Mouse (Mus musculus): ENCODE data around the gene Cenpx.

Cenpx gene

GRCm38 (mm10) chr11:120723509-120723908, 10.0 kb upstream of the Cenpx start:
- no peak for DNase-seq (ENCODE audit: low read depth)

GRCm38 (mm10) chr11:120722761-120723382, 9.3 kb upstream of the Cenpx start:
- no peak for DNase-seq (ENCODE audit: low read depth)

DNA sequence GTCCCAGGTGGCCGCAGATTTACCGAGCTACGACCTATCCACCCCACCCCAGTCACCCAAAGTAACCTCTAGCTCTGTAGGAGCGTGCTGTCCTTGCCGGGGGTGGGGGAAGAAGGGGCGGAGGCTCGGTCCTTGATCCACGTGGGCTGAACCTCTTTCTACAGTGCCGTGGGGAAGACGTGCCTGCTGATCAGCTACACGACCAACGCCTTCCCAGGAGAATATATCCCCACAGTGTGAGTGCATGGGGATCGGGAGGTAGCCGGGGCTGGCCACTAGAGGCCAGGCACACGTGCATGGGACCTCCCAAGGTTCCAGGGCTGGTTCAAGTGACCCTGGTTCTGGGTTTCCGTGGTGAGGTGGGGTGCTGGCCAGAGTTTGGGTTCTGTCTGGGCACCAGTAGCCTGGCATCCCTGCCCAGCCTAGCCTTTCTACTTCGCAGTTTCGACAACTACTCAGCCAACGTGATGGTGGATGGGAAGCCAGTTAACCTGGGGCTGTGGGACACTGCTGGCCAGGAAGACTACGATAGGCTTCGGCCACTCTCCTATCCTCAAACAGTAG, 8.6 kb upstream of the Cenpx start:
- DNase-seq (ENCODE audit: low read depth) = no peak

GRCm38 (mm10) chr11:120721124-120722066, 7.9 kb upstream of the Cenpx start, which contains the start of gene Rac3:
Gene Rac3 (plus strand): TSS chr11:120721470.
- DNase-seq (ENCODE audit: low read depth) = peak; percentile 48

- peak; percentile 96 for DNase-seq (ENCODE audit: low read depth)
These were observed 6.9 kb upstream of the Cenpx start for GRCm38 (mm10) chr11:120720450-120720849.

DNA sequence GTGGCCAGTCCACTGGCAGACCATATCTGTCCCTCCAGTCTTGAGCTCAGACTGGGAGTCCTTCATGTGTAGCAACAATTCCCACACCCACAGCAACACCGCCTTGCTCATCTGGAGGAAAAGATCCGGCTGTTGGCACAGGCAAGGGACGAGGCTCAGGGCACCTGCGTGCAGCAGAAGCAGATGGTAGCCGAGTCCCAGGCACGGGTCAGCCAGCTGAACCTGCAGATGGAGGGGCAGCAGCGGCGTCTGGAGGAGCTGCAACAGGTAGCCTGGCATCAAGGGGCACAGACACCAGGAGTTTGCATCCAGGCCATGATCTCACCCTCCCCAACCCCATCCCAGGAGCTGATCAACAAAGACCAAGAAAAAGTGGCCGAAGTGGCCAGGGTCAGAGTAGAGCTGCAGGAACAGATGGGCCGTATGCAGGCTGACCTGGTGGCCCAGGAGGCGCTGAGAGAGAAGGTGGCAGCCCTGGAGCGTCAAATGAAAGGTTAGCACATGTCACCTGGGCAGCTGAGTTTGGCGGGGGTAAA, 6.4 kb upstream of the Cenpx start:
- DNase-seq (ENCODE audit: low read depth) = no peak

DNA sequence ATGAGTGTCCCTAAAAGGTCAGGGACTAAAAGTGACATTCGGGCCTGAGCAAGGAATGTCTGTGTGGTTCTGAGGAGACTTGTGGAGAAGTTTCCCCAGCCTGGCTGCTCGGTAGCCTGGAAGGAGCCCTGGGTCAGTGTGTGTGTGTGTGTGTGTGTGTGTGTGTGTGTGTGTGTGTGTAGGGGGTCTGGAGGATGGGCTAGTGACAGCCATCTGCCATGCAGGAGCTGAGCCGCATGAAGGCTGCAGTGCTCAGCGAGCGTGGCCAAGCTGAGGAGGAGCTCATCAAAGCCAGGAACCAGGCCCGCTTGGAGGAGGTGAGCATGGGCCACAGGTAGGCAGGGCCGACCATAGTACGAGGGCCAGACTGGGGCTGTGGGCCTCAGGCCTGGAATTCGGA, 5.7 kb upstream of the Cenpx start:
- no peak for DNase-seq (ENCODE audit: low read depth)

GRCm38 (mm10) chr11:120715131-120715530, 1.6 kb upstream of the Cenpx start:
- DNase-seq (ENCODE audit: low read depth) = no peak

GRCm38 (mm10) chr11:120714546-120714945, 1.0 kb upstream of the Cenpx start:
- no peak for DNase-seq (ENCODE audit: low read depth)

DNA sequence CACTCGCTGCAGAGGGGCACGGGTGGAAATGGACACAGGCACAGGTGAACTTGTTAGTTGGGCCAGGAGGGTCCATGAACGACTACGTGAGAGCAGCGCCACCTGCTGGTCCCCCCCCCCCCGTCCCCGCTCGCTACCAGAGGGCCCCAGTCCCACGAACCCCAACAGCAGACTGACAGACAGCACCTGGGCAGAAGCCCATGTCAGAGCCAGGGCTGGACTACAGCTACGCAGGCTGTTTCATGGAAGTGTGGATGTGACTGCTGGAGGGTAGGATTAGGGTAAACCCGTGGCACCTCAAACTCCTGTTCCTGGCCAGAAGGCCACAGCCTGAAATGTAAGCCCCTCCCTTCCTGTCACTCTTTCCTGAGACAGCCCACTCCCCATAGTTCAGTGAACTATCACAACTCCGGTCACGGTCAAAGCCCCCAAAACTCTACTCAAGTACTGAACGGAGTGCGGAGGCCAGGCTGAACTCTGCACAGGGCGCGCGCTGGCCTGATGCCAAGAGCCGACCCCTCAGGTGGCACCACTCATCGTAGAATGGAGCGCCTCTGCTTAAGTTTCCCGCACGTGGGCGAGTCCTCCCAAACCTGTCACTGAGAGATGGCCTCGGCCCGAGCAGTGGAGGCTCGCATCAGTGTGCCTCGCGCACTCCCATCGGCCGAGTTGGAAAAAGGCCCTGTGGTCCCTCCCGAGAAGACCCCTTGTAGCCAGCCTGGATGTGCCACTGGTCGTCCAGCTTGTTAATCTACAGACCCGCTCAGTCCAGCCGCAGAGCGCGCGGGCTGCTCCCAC, 568 bp downstream of the Cenpx start:
- peak; percentile 87 for DNase-seq (ENCODE audit: low read depth)

GRCm38 (mm10) chr11:120711980-120712604, 1.4 kb downstream of the Cenpx start:
- no peak for DNase-seq (ENCODE audit: low read depth)

DNA sequence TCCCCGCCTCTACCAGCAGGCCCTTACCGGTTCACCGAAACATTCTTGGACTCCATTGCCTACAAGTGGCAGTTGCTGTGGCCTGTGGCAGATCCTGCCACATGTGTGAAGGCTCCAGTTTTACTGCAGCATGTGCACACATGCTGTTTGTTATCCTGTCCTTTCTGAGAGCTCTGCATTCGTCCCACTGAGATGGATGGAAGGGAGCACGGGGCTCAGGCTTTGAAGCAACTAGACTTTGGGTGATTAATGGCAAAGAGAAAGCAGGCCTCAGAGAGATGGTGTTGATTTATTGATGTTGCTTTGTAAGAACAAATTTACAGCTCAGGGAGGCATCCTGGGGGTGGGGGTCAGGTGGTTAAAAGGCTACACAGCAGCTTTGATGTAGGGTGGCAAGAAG, 2.9 kb downstream of the Cenpx start:
- no peak for DNase-seq (ENCODE audit: low read depth)

DNA sequence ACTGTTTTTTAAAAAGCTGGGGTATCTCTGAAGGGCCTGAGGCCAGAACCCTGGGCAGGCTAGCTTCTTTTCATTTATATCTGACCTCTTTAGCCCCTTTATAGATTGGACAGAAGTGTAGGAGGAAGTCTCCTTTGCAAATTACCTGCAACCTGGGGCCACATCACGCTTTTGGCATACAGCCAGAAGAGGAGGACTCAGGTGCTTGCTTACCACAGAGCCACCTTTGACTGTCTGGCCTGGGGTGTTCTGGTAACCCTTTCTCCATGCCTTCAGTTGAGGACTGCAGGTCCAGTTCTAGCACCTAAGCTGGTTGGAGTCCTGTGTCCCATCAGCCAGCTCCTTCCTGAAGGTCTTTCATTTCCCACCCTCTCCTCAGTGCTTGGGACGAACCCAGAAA, 4.0 kb downstream of the Cenpx start:
- no peak for DNase-seq (ENCODE audit: low read depth)

- no peak for DNase-seq (ENCODE audit: low read depth)
These were observed 5.6 kb downstream of the Cenpx start for GRCm38 (mm10) chr11:120707969-120708368.

GRCm38 (mm10) chr11:120707225-120707624, 6.3 kb downstream of the Cenpx start:
- DNase-seq (ENCODE audit: low read depth) = no peak

GRCm38 (mm10) chr11:120706120-120706519, 7.4 kb downstream of the Cenpx start:
- DNase-seq (ENCODE audit: low read depth) = no peak

DNA sequence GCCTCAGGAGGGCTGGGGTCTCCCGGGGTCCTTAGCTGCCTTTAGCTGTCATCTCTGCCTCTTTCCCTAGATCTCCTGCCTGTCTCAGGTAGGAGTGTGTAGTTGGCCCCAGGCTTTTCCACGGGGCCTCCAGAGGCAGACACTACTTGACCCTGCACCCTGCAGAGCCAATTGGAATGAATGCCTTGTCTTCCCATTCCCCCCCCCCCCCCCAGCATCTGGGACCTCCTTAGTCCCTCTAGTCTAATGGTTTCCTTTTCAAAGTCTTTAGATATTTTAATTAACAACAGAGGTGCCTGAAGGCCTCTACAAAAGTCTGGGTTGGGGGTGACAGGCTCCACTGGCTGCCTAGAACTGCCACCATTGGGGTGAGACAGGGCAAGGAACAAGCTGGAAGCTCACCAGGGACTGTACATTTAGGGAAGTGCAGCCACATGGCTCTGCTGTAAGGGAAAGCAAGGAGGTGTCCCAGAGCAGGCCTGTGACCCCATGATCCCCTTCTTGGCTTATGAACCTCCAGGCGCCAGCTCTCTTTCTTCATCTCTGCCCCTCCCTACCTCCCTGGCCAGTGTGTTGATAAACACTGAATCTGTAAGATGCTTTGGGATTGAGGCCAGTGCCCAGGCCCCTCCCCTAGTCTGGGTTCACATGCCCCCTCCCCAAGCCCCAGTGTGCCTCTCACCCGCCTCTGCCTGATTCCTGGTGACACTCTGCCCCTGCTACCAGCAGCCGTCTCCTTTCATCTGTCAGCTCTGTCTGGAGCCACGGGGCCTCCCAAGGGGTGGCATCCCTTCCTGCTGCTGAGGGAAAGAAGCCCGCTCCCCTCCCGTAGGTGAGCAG, 8.8 kb downstream of the Cenpx start:
- no peak for DNase-seq (ENCODE audit: low read depth)

DNA sequence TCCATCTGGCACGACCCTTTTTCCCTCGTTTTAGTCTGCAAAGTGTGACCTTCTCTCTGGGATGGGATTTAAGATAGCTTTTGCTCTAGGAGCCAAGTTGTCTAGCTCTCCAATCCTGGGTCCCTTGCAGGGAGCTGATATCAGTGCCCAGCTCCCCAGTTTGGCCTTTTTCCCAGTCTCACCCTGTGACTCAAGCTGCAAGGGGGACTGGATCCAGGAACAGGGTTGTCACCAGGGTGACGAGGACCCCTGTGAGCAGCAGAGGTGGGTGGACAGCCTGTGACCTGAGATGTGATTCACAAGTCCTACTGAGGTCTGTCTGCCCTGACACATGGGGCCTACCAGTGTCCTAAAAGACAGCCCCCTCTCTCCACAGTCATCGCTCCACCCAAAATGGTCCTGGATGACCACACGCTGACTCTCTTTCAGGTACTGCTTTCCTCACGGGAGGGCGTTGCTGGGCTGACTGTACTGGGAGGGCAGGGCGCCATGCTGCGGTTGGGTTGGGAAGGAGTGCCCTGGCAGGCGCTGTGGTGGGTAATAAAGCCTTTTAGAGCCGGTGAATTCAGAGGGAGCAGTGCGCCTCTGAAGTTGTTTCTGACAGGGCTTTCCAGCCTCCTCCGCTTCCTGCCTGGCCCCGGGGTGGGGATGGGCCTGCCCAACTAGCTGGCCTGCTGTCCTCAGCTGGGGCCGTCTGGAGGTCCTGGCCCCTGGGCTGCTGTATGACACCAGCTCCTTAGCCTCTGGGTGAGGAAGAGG, 9.7 kb downstream of the Cenpx start:
- DNase-seq (ENCODE audit: low read depth) = no peak

DNA sequence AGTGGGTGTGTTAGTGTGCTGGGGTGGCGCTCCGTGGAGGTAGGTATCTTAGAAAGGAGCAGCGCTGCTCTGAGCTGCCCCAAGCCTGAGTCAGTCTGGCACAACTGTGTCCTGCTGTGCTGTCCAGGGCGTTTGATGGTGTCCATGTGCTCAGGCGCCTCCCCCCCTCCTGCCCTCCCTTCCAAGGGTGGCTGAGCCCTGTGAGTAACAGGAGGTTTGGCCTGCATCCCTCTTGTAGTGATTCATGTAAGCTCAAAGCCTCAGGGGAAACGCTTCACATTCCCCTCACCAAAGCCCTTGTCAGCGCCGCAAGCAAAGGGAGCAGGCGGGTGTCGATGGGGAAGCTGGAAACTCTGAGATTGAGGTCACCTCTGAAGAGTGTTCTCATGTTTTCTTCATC, 15.8 kb downstream of the Cenpx start:
- no peak for DNase-seq (ENCODE audit: low read depth)

DNA sequence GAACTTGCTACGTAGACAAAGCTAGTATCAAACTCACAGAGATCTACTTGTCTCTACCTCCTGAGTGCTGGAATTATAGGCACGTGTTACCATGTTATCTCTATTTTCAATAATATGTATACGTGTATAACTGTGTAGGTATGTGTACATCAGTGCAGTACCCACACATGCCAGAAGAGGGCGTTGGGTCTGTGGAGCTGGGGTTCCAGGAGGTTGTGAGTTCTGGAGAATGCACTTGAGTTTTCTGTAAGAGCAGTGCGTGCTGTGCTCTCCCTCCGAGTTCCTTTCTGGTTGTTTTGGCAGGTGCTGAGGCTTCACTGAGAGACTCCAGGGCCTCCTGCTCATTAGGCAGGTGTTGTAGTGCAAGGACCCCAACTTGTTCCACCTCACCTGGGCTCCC, 17.0 kb downstream of the Cenpx start:
- no peak for DNase-seq (ENCODE audit: low read depth)
